Mouse (Mus musculus) cortical plate, adult 2 months (tissue): ENCODE results near the gene Fgd6.

Experiments
- CTCF ChIP-seq: fragments of 200-500 bp; IDR thresholded peaks from 2 replicates; pipeline ENCODE4 v1.5.1; 2011; ENCODE audit warnings: mild to moderate bottlenecking, control low read depth, low read length; ENCODE audit not compliant: insufficient read depth; ENCODE audit errors: extremely low read depth
- POLR2A ChIP-seq: fragments of 200-500 bp; IDR thresholded peaks from 2 replicates; pipeline ENCODE4 v1.6.1; 2011; ENCODE audit warnings: mild to moderate bottlenecking, low read length, control low read depth; ENCODE audit not compliant: insufficient read depth; ENCODE audit errors: extremely low read depth

DNA sequence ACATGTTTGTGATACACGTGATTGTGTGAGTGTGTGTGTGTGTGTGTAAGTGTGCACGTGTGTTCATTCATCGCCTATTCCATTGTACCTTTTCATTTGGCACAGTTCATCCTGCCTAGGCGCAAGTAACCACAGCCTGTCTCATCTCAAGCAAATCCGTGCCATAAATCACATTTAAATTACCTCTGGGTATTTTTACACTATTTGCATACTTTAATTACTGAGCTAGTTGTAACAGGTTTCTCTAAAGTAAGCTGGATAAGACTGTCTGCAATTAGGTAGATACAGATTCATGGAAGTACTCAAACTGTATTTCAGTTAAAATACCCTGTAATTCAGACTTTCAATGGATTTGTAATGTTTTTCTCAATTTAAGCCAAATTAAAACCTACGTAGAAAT lies 20.7 kb downstream of the Fgd6 start:
- TF ChIP-seq POLR2A (no peak), CTCF (no peak)
